Mouse (Mus musculus): ENCODE data around the gene Cd70. TPM values are rescaled to one million over a fixed set of nuclear protein-coding genes. Genes with fewer than 3 reads are reported as not detected.

The Cd70 gene
- polyA plus RNA-seq, 1 experiment = not detected

DNA sequence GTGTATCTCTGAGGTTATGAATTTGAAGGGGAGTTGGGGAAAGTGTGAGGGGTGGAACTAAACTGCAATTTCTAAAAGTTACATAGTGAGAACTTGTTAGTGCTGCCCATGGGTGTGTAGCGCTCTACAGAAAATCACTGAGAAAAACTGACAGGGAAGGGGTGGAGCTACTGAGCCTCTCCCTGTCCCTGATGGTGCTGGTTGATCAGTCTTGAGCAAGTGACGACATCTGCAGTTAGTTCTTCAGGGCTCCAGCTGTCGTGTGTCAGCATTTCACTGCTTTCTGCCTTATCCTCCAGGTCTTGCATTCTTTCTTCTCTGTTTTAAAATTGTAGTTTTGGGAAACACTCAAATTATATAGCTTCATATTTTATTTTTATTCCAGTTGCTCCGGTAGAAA lies 23.8 kb upstream of the Cd70 start:
- no peak for TF ChIP-seq TAL1 (IDR thresholded peaks at IDR 0.05; ENCODE audit: low read length)
- TF ChIP-seq GATA1 (IDR thresholded peaks at IDR 0.05; ENCODE audit: low read length) = no peak
- Histone ChIP-seq H3K4me1 (ENCODE audit: control insufficient read depth) (peaks cover 8% of the 10 kb centered on the region), H3K36me3 (ENCODE audit: control insufficient read depth) (no peaks in the 10 kb centered on the region)

DNA sequence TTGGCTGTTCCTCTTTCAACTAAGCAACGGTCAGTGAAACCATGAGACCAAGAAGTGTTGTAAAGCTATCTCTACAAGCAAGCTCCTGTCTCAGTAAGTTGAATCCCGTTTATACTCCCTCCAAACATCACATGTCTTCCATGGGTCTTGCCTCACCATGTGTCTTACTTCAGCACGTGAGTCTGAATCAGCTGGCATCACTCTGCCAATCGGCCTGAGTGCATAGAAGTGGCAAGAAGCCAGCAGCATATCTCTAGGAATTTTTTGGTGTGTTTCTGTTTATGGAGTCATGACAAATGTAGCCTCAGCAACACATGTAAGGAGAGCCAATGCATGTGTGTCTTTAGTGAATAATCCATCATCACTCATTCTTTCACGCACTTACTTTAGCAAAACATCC lies 22.8 kb upstream of the Cd70 start:
- Histone ChIP-seq H3K36me3 (ENCODE audit: control insufficient read depth) (no peaks in the 10 kb centered on the region), H3K9me3 (ENCODE audit: control insufficient read depth, low read length) (no peaks in the 10 kb centered on the region), H3K27me3 (ENCODE audit: control insufficient read depth) (no peaks in the 10 kb centered on the region), H3K4me1 (ENCODE audit: control insufficient read depth) (peaks cover 8% of the 10 kb centered on the region), H3K4me3 (replicated peaks) (no peak overlapping the region)
- TF ChIP-seq GATA1 (IDR thresholded peaks at IDR 0.05; ENCODE audit: low read length) (no peak), TAL1 (IDR thresholded peaks at IDR 0.05; ENCODE audit: low read length) (no peak)

More for the DNA sequence above, 23.8 kb upstream of the Cd70 start:
- H3K4me3 ChIP-seq (replicated peaks) = no peak overlapping the region
- no peaks in the 10 kb centered on the region for H3K27me3 ChIP-seq (ENCODE audit: control insufficient read depth)
- H3K9me3 ChIP-seq (ENCODE audit: control insufficient read depth, low read length) = no peaks in the 10 kb centered on the region

DNA sequence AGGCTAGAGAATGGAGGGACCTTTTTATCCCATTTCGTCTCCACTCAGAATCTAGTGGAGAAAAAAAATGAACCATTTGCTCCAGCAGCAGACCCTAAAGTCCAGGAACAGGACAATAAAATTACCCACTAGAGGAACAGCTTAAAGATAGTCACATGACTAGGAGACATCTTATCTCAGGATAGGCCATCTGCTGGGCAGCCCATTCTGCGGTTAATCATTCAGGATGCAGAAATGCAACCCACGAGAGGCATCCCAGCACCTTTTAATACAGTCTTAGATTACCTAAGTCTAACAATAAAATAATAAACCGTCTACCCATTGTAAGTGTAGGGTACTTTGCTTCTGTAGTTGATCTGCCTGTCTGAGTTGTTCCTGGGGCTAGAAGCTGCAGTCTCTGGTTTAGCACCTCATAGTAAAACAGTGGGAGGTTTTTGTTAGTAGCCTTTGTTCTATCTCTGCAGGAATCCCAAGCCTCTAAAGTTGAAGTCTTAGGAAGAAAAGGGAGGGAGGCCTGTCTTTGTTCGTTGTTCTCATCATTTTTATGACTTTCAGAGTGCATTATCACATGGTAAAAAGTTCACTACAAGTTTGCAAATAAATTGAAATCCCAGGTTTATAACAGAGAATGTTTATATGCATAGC lies 21.2 kb upstream of the Cd70 start:
- TF ChIP-seq TAL1 (IDR thresholded peaks at IDR 0.05; ENCODE audit: low read length) (no peak), GATA1 (IDR thresholded peaks at IDR 0.05; ENCODE audit: low read length) (no peak)
- Histone ChIP-seq H3K4me1 (ENCODE audit: control insufficient read depth) (peaks cover 10% of the 10 kb centered on the region), H3K36me3 (ENCODE audit: control insufficient read depth) (no peaks in the 10 kb centered on the region), H3K27me3 (ENCODE audit: control insufficient read depth) (no peaks in the 10 kb centered on the region), H3K9me3 (ENCODE audit: control insufficient read depth, low read length) (no peaks in the 10 kb centered on the region), H3K4me3 (replicated peaks) (no peak overlapping the region)

DNA sequence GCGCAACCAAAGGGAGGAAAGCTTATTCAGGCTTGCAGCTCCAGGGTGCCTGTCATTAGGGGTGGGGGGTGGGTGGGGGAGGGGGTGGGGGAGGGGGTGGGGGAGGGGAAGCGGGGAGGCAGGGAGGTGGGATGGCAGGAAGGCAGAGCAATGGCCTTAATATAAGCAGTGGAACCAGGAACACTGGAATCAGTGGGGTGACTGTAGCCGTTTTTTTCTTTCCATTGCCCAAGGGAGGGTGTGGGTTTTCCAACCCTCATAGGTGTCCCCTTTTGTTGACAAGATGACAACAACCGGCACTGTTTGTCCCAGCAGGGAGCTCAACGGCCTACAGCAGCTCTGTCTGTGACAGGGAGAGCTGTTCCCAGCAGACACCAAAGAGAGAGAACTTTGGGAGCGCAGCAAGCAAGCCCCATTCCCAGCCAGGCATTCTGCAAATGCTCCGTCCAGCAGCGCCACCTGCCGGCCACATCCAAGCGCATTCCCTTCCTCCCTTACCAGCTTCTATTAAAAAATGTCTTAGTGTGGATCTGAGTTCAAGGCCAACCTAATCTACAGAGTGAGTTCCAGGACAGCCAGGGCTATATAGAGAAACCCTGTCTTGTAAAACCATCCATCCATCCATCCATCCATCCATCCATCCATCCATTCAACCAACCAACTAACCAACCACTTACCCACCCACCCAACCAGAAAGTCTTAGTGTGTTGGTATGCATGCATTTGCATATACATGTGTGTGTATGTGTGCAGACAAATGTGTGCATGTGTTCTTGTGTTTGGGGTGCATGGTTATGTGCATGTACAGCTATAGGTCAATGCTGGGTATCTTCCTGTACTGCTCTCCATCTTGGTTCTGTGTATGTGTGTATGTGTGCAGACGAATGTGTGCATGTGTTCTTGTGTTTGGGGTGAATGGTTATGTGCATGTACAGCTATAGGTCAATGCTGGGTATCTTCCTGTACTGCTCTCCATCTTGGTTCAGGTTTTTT lies 17.5 kb upstream of the Cd70 start:
- Histone ChIP-seq H3K27me3 (ENCODE audit: control insufficient read depth) (no peaks in the 10 kb centered on the region), H3K36me3 (ENCODE audit: control insufficient read depth) (no peaks in the 10 kb centered on the region), H3K9me3 (ENCODE audit: control insufficient read depth, low read length) (no peaks in the 10 kb centered on the region), H3K4me3 (replicated peaks) (no peak overlapping the region), H3K4me1 (ENCODE audit: control insufficient read depth) (peaks cover 8% of the 10 kb centered on the region)
- no peak for TF ChIP-seq GATA1 (IDR thresholded peaks at IDR 0.05; ENCODE audit: low read length)
- TF ChIP-seq TAL1 (IDR thresholded peaks at IDR 0.05; ENCODE audit: low read length) = no peak

DNA sequence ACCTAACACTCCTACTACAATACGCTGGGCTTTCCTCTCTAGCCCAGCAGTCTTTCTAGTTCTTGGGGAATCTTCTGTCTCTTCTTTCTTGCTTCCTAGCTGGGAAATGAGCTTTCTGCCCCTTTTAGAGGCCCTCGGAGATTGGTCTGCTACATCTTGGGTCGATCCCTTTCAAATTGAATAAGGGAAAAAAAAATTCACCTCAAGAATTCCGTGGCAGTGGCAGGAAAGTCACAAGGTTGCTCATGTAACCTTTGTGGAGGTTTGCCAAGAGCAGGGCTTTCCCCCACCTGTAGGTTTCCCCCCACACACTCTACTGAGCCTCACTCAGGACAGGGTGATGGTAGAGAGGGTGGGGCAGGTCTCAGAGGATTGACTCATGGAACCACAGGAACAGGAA lies 4.2 kb upstream of the Cd70 start:
- Histone ChIP-seq H3K9me3 (ENCODE audit: control insufficient read depth, low read length) (peaks cover 13% of the 10 kb centered on the region), H3K27me3 (ENCODE audit: control insufficient read depth) (peaks cover 26% of the 10 kb centered on the region), H3K4me3 (replicated peaks) (no peak overlapping the region), H3K4me1 (ENCODE audit: control insufficient read depth) (peaks cover 5% of the 10 kb centered on the region; the same call in 1 of the 2 replicates), H3K36me3 (ENCODE audit: control insufficient read depth) (no peaks in the 10 kb centered on the region)
- TF ChIP-seq GATA1 (IDR thresholded peaks at IDR 0.05; ENCODE audit: low read length) (no peak), TAL1 (IDR thresholded peaks at IDR 0.05; ENCODE audit: low read length) (no peak)

DNA sequence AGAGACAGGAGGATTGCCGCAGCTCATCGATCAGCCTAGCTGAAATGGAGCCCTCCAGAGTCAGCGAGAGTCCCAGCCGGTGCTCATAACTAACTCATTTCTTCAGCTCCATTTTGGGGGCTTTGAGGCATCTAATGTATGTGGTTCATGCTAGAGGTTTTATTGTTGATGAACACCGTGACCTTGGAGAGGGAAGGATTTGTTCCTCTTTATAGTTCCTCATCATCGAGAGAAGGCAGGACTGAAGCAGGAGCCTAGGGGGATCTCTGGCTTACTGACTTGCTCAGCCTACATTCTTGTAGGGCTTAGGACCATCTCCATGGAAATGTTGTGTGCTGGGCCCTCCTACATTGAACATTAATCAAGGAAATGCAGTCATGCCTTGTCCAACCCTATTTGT lies 3.4 kb upstream of the Cd70 start:
- Histone ChIP-seq H3K9me3 (ENCODE audit: control insufficient read depth, low read length) (peaks cover 13% of the 10 kb centered on the region), H3K27me3 (ENCODE audit: control insufficient read depth) (peaks cover 34% of the 10 kb centered on the region), H3K36me3 (ENCODE audit: control insufficient read depth) (no peaks in the 10 kb centered on the region), H3K4me3 (replicated peaks) (no peak overlapping the region), H3K4me1 (ENCODE audit: control insufficient read depth) (peaks cover 5% of the 10 kb centered on the region; the same call in 1 of the 2 replicates)
- no peak for TF ChIP-seq GATA1 (IDR thresholded peaks at IDR 0.05; ENCODE audit: low read length)
- TF ChIP-seq TAL1 (IDR thresholded peaks at IDR 0.05; ENCODE audit: low read length) = no peak

DNA sequence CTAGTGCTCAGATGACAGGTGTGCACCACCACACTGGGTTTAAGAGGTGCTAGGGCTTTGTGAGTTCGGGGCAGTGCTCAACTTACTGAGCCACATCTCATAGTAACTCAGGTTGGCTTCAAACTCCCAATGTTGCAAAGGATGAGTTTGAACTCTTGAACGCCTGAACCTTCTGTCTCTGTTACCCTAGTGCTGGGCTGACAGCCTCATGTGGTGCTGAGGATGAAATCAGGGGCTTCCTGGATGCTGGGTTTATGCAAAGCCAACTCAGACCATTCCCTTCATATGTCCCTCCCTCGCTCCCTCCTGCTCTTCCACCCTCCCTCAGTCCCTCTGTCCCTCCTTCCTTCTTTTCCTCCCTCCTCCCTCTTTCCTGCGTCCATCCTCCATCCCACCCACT lies 1.2 kb downstream of the Cd70 start:
- Histone ChIP-seq H3K4me3 (replicated peaks) (no peak overlapping the region), H3K9me3 (ENCODE audit: control insufficient read depth, low read length) (peaks cover 13% of the 10 kb centered on the region), H3K27me3 (ENCODE audit: control insufficient read depth) (peaks cover 56% of the 10 kb centered on the region), H3K36me3 (ENCODE audit: control insufficient read depth) (no peaks in the 10 kb centered on the region), H3K4me1 (ENCODE audit: control insufficient read depth) (no peaks in the 10 kb centered on the region)
- TF ChIP-seq GATA1 (IDR thresholded peaks at IDR 0.05; ENCODE audit: low read length) = no peak
- no peak for TF ChIP-seq TAL1 (IDR thresholded peaks at IDR 0.05; ENCODE audit: low read length)

DNA sequence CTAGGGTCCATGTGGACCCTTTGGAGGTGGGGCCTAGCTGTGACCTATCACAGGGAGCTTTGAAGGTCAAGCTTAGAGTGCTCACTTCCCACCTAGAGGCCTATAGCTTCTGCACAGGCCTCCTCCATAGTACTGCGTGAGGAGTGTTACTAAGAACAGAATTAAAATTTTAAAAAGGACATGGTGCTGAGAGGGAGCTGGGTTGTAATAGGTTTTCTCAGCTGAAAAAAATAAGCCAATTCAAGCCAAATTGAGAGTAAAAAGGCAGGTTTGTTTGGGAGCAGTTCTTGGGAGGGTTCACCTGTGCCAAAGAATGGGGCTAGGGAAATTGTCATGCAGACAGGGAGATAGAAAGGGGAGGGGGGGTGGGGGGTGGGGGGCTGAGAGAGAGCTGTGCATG lies 4.5 kb downstream of the Cd70 start:
- TF ChIP-seq GATA1 (IDR thresholded peaks at IDR 0.05; ENCODE audit: low read length) (no peak), TAL1 (IDR thresholded peaks at IDR 0.05; ENCODE audit: low read length) (no peak)
- Histone ChIP-seq H3K4me1 (ENCODE audit: control insufficient read depth) (peaks cover under 1% of the 10 kb centered on the region; the same call in 1 of the 2 replicates), H3K36me3 (ENCODE audit: control insufficient read depth) (no peaks in the 10 kb centered on the region), H3K4me3 (replicated peaks) (no peak overlapping the region), H3K9me3 (ENCODE audit: control insufficient read depth, low read length) (peaks cover under 1% of the 10 kb centered on the region; the same call in 1 of the 2 replicates), H3K27me3 (ENCODE audit: control insufficient read depth) (peaks cover 43% of the 10 kb centered on the region)

DNA sequence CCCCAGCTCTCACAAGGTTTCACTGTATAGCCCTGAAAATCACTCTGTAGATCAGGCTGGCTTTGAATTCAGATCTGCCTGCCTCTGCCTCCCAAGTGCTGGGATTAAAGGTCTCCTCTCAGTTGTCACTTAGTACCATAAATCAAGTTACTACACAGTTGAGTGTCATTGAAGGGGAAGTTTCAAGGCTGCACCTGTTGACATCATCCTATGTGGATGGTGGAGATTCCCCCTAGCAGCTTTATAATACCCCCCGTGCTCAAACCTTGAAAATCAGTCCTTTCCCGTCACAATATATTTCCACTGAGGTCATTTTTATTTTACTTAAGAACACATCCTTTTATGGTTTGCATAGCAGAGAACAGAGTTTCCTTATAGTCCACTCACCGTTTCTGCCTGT lies 5.9 kb downstream of the Cd70 start:
- Histone ChIP-seq H3K9me3 (ENCODE audit: control insufficient read depth, low read length) (no peaks in the 10 kb centered on the region), H3K4me3 (replicated peaks) (no peak overlapping the region), H3K4me1 (ENCODE audit: control insufficient read depth) (peaks cover 8% of the 10 kb centered on the region), H3K27me3 (ENCODE audit: control insufficient read depth) (peaks cover 29% of the 10 kb centered on the region), H3K36me3 (ENCODE audit: control insufficient read depth) (no peaks in the 10 kb centered on the region)
- TF ChIP-seq GATA1 (IDR thresholded peaks at IDR 0.05; ENCODE audit: low read length) (no peak), TAL1 (IDR thresholded peaks at IDR 0.05; ENCODE audit: low read length) (no peak)
